Mouse (Mus musculus) spleen, adult 2 months (tissue): Measurements from ENCODE around the gene Phlpp1.

ENCODE experiments used
- CTCF ChIP-seq: fragments of 200-500 bp; IDR thresholded peaks from 2 replicates; pipeline ENCODE4 v1.5.1; 2011; ENCODE audit warnings: mild to moderate bottlenecking, inconsistent platforms; ENCODE audit not compliant: insufficient read depth, insufficient read length, insufficient replicate concordance; ENCODE audit errors: extremely low read depth
- POLR2A ChIP-seq: fragments of 200-500 bp; IDR thresholded peaks from 2 replicates; pipeline ENCODE4 v1.6.1; 2011; ENCODE audit warnings: low read depth, low read length, inconsistent platforms

DNA sequence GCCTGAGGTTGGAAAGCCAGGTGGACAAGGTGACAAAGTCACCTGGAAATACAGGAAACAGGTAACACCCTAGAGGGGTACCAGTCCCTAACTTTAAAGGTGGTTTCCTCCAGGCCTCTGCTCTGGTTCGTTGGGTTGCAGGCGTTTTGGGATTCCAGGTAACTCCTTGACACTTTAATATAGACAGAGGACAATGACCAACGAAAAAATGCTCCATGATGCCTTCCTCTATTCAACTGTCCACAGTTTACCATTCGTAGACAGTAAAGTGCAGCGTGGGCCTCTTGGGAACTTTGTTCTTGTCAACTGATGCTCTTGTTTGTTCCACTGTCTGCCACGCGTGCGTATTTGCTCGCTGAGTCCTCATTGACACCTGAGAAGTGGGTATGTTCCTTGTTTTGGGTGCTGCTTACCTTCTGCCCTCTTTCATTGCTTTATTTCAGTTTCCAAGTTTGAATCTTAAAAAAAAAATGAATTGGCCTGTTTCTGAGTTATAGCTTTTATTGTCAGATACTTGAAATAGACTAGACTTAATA, 2.1 kb downstream of the Phlpp1 start:
- no peak for TF ChIP-seq POLR2A
- no peak for TF ChIP-seq CTCF
